Mouse (Mus musculus) MEL (cell line): ENCODE data around the gene Thsd4. TPM values are rescaled to one million over a fixed set of nuclear protein-coding genes. Genes with fewer than 3 reads are reported as not detected.

ENCODE experiments used
- DNase-seq: peaks from one replicate; pipeline ENCODE4 v3.0.0; 2011; ENCODE audit warnings: low read depth, low spot score
- H3K27ac ChIP-seq: 2 replicates; pipeline ENCODE4 v1.5.1; 2012; ENCODE audit warnings: low read depth, mild to moderate bottlenecking, control low read depth, low read length, moderate library complexity; ENCODE audit not compliant: control insufficient read depth
- H3K27me3 ChIP-seq, 2 experiments: fragments of 150-350 bp in 1 of 2; sonication (generic) in 1 of 2; 2 replicates each; pipeline ENCODE4 v1.6.1; 2012; ENCODE audit warnings: low read length in 2 of 2, mild to moderate bottlenecking in 2 of 2, improper control_type of control experiment in 1 of 2, moderate library complexity in 1 of 2; ENCODE audit not compliant: insufficient read depth in 2 of 2, control insufficient read depth in 1 of 2
- H3K36me3 ChIP-seq, 2 experiments: 2 replicates each; pipeline ENCODE4 v1.6.1; 2012 to 2014; ENCODE audit warnings: low read length in 2 of 2, improper control_type of control experiment in 1 of 2, inconsistent platforms in 1 of 2, mild to moderate bottlenecking in 1 of 2; ENCODE audit not compliant: insufficient read depth in 2 of 2, control insufficient read depth in 1 of 2
- H3K4me1 ChIP-seq, 2 experiments: fragments of 150-350 bp in 1 of 2; sonication (generic) in 1 of 2; 2 replicates each; pipeline ENCODE4 v1.6.1; 2012; ENCODE audit warnings: low read length in 2 of 2, improper control_type of control experiment in 1 of 2, mild to moderate bottlenecking in 1 of 2; ENCODE audit not compliant: insufficient read depth in 2 of 2, control insufficient read depth in 1 of 2
- H3K4me3 ChIP-seq, 2 experiments: fragments of 150-350 bp in 1 of 2; sonication (generic) in 1 of 2; 2 replicates each; pipeline ENCODE4 v1.5.1; 2012; ENCODE audit warnings: low read depth in 2 of 2, low read length in 2 of 2, mild to moderate bottlenecking in 2 of 2, moderate library complexity in 2 of 2, control low read depth in 1 of 2, improper control_type of control experiment in 1 of 2; ENCODE audit not compliant: control insufficient read depth in 1 of 2, insufficient read depth in 1 of 2
- H3K79me2 ChIP-seq: 2 replicates; pipeline ENCODE4 v1.6.1; 2012; ENCODE audit warnings: mild to moderate bottlenecking, low read length, moderate library complexity; ENCODE audit not compliant: control insufficient read depth, poor library complexity, insufficient read depth
- H3K9ac ChIP-seq: 2 replicates; pipeline ENCODE4 v1.6.1; 2012; ENCODE audit warnings: low read depth, mild to moderate bottlenecking, control low read depth, low read length, moderate library complexity; ENCODE audit not compliant: control insufficient read depth, poor library complexity, severe bottlenecking
- H3K9me3 ChIP-seq: fragments of 150-350 bp; sonication (generic); replicated peaks from 2 replicates; pipeline ENCODE4 v1.6.1; 2012; ENCODE audit warnings: mild to moderate bottlenecking, low read length, improper control_type of control experiment, moderate library complexity; ENCODE audit not compliant: insufficient read depth
- CHD1 ChIP-seq: IDR thresholded peaks from 2 replicates; pipeline ENCODE4 v1.6.1; 2012; ENCODE audit warnings: low read depth, mild to moderate bottlenecking, inconsistent platforms, low read length, improper control_type of control experiment
- CHD2 ChIP-seq: IDR thresholded peaks from 2 replicates; pipeline ENCODE4 v1.6.1; 2011; ENCODE audit warnings: low read length, improper control_type of control experiment
- CTCF ChIP-seq, 3 experiments: IDR thresholded peaks in 2 of 3; conservative IDR thresholded peaks in 1 of 3; 2 replicates each; pipeline ENCODE4 v1.5.1; 2011 to 2012; ENCODE audit warnings: low read length in 3 of 3, low read depth in 2 of 3, mild to moderate bottlenecking in 2 of 3, improper control_type of control experiment in 1 of 3, inconsistent platforms in 1 of 3, mixed read lengths in 1 of 3, moderate library complexity in 1 of 3; ENCODE audit not compliant: control insufficient read depth in 1 of 3, insufficient read depth in 1 of 3, poor library complexity in 1 of 3, severe bottlenecking in 1 of 3
- E2F4 ChIP-seq: IDR thresholded peaks from 2 replicates; pipeline ENCODE4 v1.6.1; 2011; ENCODE audit warnings: low read depth, low read length, improper control_type of control experiment, borderline replicate concordance
- ELF1 ChIP-seq: IDR thresholded peaks from 2 replicates; pipeline ENCODE4 v1.6.1; 2014; ENCODE audit warnings: low read depth, mild to moderate bottlenecking, inconsistent platforms, low read length, improper control_type of control experiment, moderate library complexity
- ETS1 ChIP-seq: IDR thresholded peaks from 2 replicates; pipeline ENCODE4 v1.6.1; 2012; ENCODE audit warnings: low read depth, mild to moderate bottlenecking, inconsistent platforms, low read length, improper control_type of control experiment, moderate library complexity
- GABPA ChIP-seq: IDR thresholded peaks from 2 replicates; pipeline ENCODE4 v1.6.1; 2012; ENCODE audit warnings: low read depth, mild to moderate bottlenecking, inconsistent platforms, low read length, improper control_type of control experiment, moderate library complexity
- GATA1 ChIP-seq: IDR thresholded peaks from 2 replicates; pipeline ENCODE4 v1.6.1; 2011; ENCODE audit warnings: low read depth, low read length, improper control_type of control experiment
- HCFC1 ChIP-seq: IDR thresholded peaks from 2 replicates; pipeline ENCODE4 v1.6.1; 2012; ENCODE audit warnings: low read depth, mild to moderate bottlenecking, inconsistent platforms, low read length, improper control_type of control experiment, moderate library complexity
- MAZ ChIP-seq: IDR thresholded peaks from 2 replicates; pipeline ENCODE4 v1.6.1; 2012; ENCODE audit warnings: low read depth, mild to moderate bottlenecking, inconsistent platforms, low read length, improper control_type of control experiment
- MYC ChIP-seq: IDR thresholded peaks from 2 replicates; pipeline ENCODE4 v1.6.1; 2011; ENCODE audit warnings: low read depth, mild to moderate bottlenecking, low read length, improper control_type of control experiment, moderate library complexity
- NELFE ChIP-seq: IDR thresholded peaks from 2 replicates; pipeline ENCODE4 v1.6.1; 2011; ENCODE audit warnings: low read depth, low read length, improper control_type of control experiment
- NRF1 ChIP-seq: IDR thresholded peaks from 2 replicates; pipeline ENCODE4 v1.6.1; 2014; ENCODE audit warnings: low read depth, mild to moderate bottlenecking, inconsistent platforms, low read length, improper control_type of control experiment, moderate library complexity; ENCODE audit not compliant: poor library complexity, insufficient read depth, severe bottlenecking
- POLR2A ChIP-seq, 2 experiments: IDR thresholded peaks; 2 replicates each; pipeline ENCODE4 v1.6.1; 2011 to 2012; ENCODE audit warnings: low read length in 2 of 2, mild to moderate bottlenecking in 2 of 2, control low read depth in 1 of 2, improper control_type of control experiment in 1 of 2, low read depth in 1 of 2, moderate library complexity in 1 of 2; ENCODE audit not compliant: control insufficient read depth in 1 of 2, insufficient read depth in 1 of 2, poor library complexity in 1 of 2
- RAD21 ChIP-seq: IDR thresholded peaks from 2 replicates; pipeline ENCODE4 v1.6.1; 2011; ENCODE audit warnings: mild to moderate bottlenecking, low read depth, low read length, improper control_type of control experiment
- RCOR1 ChIP-seq: IDR thresholded peaks from 2 replicates; pipeline ENCODE4 v1.6.1; 2012; ENCODE audit warnings: low read depth, mild to moderate bottlenecking, inconsistent platforms, low read length, improper control_type of control experiment
- TBP ChIP-seq: IDR thresholded peaks from 2 replicates; pipeline ENCODE4 v1.8.0; 2011; ENCODE audit warnings: low read depth, low read length, improper control_type of control experiment
- UBTF ChIP-seq: IDR thresholded peaks from 2 replicates; pipeline ENCODE4 v1.6.1; 2012; ENCODE audit warnings: low read depth, mild to moderate bottlenecking, inconsistent platforms, low read length, improper control_type of control experiment, moderate library complexity, borderline replicate concordance; ENCODE audit not compliant: insufficient read depth
- USF2 ChIP-seq, 2 experiments: IDR thresholded peaks; 2 replicates each; pipeline ENCODE4 v1.6.1; 2011 to 2012; ENCODE audit warnings: improper control_type of control experiment in 2 of 2, low read length in 2 of 2, borderline replicate concordance in 1 of 2, inconsistent platforms in 1 of 2, low read depth in 1 of 2, mild to moderate bottlenecking in 1 of 2; ENCODE audit not compliant: insufficient read depth in 1 of 2
- ZC3H11A ChIP-seq: IDR thresholded peaks from 2 replicates; pipeline ENCODE4 v1.6.1; 2012; ENCODE audit warnings: low read depth, mild to moderate bottlenecking, inconsistent platforms, low read length, improper control_type of control experiment
- ZKSCAN1 ChIP-seq: IDR thresholded peaks from 2 replicates; pipeline ENCODE4 v1.6.1; 2012; ENCODE audit warnings: low read depth, mild to moderate bottlenecking, inconsistent platforms, low read length, improper control_type of control experiment, moderate library complexity
- polyA plus RNA-seq, 2 experiments: library from polyadenylated mRNA; stranded (reverse) in 1 of 2; unstranded in 1 of 2; fragments of >175 nt in 1 of 2; fragments of >200 nt in 1 of 2; gene quantifications; 2 replicates each; pipeline versions ENCODE4 v1.2.1 to v1.2.4; 2012; ENCODE audit warnings: low replicate concordance in 2 of 2, low read depth in 1 of 2; ENCODE audit not compliant: insufficient read length in 2 of 2, insufficient read depth in 1 of 2, missing spikeins in 1 of 2
- total RNA-seq: library from RNA; depleted of rRNA; stranded (reverse); fragments of 300-350 nt; gene quantifications from 2 replicates; pipeline ENCODE4 v1.2.3, GENCODE M21; 2012

The Thsd4 gene
- total and polyA plus RNA-seq, 3 experiments = 0.08 TPM; not detected in 1

GRCm38 (mm10) chr9:60115306-60115705, 406.5 kb downstream of the Thsd4 start:
- Histone ChIP-seq H3K9me3 (no peaks in the 10 kb centered on the region), H3K4me3 (no peak overlapping the region), H3K9ac (no peak overlapping the region), H3K36me3 (no peaks in the 10 kb centered on the region), H3K4me1 (no peaks in the 10 kb centered on the region), H3K27me3 (no peaks in the 10 kb centered on the region; a peak in 1 of 4 replicates), H3K27ac (no peak overlapping the region), H3K79me2 (no peaks in the 10 kb centered on the region)
- TF ChIP-seq E2F4 = no peak
- TF ChIP-seq MYC = no peak
- no peak for TF ChIP-seq ZKSCAN1
- TF ChIP-seq RCOR1 = no peak
- no peak for DNase-seq

GRCm38 (mm10) chr9:60110200-60110599, 411.6 kb downstream of the Thsd4 start:
- H3K4me3 ChIP-seq = no peak overlapping the region
- H3K9ac ChIP-seq = no peak overlapping the region
- H3K4me1 ChIP-seq = no peaks in the 10 kb centered on the region
- TF ChIP-seq CHD1 = no peak
- no peak for TF ChIP-seq NELFE
- no peak for TF ChIP-seq ELF1
- no peak for TF ChIP-seq RAD21
- no peak for TF ChIP-seq HCFC1
- no peak for TF ChIP-seq MAZ
- no peak for TF ChIP-seq TBP
- no peak for TF ChIP-seq ZC3H11A
- DNase-seq = no peak
- no peaks in the 10 kb centered on the region for H3K9me3 ChIP-seq
- H3K27ac ChIP-seq = no peak overlapping the region
- H3K36me3 ChIP-seq = no peaks in the 10 kb centered on the region
- H3K79me2 ChIP-seq = no peaks in the 10 kb centered on the region
- peaks cover 0 to 2% of the 10 kb centered on the region in 2 experiments; a peak in 1 of 4 replicates for H3K27me3 ChIP-seq

- no peaks in the 10 kb centered on the region for H3K79me2 ChIP-seq
- no peak overlapping the region for H3K4me3 ChIP-seq
- no peak overlapping the region for H3K27ac ChIP-seq
- H3K4me1 ChIP-seq = no peaks in the 10 kb centered on the region
- no peaks in the 10 kb centered on the region for H3K9me3 ChIP-seq
- H3K27me3 ChIP-seq = peaks cover 0 to 2% of the 10 kb centered on the region in 2 experiments; a peak in 1 of 4 replicates
- TF ChIP-seq HCFC1 = no peak
- TF ChIP-seq ELF1 = no peak
- no peak for TF ChIP-seq CHD1
- no peak for TF ChIP-seq ETS1
- TF ChIP-seq MAZ = no peak
- no peak for TF ChIP-seq TBP
- TF ChIP-seq CTCF (IDR thresholded peaks at IDR 0.05 in 2 of 3, conservative IDR thresholded peaks at IDR 0.05 in 1 of 3; ENCODE audit: control insufficient read depth in 1 of 3, insufficient read depth in 1 of 3, low read depth in 2 of 3, low read length in 3 of 3, poor library complexity in 1 of 3, severe bottlenecking in 1 of 3) = no peak
- TF ChIP-seq UBTF = no peak
- TF ChIP-seq USF2 (IDR thresholded peaks at IDR 0.05; ENCODE audit: borderline replicate concordance in 1 of 2, insufficient read depth in 1 of 2, low read depth in 1 of 2, low read length in 2 of 2) = no peak
- no peak for TF ChIP-seq CHD2
- TF ChIP-seq RAD21 = no peak
- TF ChIP-seq NRF1 = no peak
- TF ChIP-seq POLR2A (IDR thresholded peaks at IDR 0.05; ENCODE audit: control insufficient read depth in 1 of 2, insufficient read depth in 1 of 2, low read depth in 1 of 2, low read length in 2 of 2, poor library complexity in 1 of 2) = no peak
- TF ChIP-seq GATA1 = no peak
- no peak for TF ChIP-seq GABPA
- no peaks in the 10 kb centered on the region for H3K36me3 ChIP-seq
- no peak overlapping the region for H3K9ac ChIP-seq
- DNase-seq = no peak
Observed at GRCm38 (mm10) chr9:60106683-60107082, 415.2 kb downstream of the Thsd4 start.
